Mouse (Mus musculus) bone marrow, adult 2 months (tissue): ENCODE data around the gene Il1b.

ENCODE experiments used
- CTCF ChIP-seq: fragments of 200-500 bp; IDR thresholded peaks from 2 replicates; pipeline ENCODE4 v1.5.1; 2011; ENCODE audit warnings: low read length, control low read depth; ENCODE audit not compliant: control insufficient read depth, insufficient read depth
- POLR2A ChIP-seq: fragments of 200-500 bp; IDR thresholded peaks from 2 replicates; pipeline ENCODE4 v1.6.1; 2011; ENCODE audit warnings: low read depth, mild to moderate bottlenecking, control low read depth, low read length, borderline replicate concordance; ENCODE audit not compliant: control insufficient read depth

DNA sequence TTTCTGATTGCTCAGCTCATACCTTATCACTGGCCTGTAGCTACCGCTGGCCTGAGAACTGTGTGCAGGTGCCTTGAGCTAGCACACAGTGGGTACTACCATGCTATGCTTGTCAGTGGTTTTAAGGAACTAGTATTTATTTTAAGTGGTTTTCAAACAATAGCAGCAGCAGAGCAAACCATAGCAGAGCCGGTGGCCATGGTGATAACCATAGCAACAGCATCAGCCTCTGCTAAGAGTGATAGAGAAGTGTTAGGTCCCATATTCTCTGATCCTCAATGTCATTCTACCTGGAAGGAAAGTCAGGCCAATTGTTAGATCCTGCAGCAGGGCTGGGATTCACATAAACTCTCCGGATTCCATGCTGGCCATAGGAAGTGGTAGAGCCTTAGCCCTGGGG, 43.7 kb upstream of the Il1b start:
- no peak for TF ChIP-seq CTCF
- no peak for TF ChIP-seq POLR2A
